Mouse (Mus musculus) brain, embryonic 14.5 days (tissue): Measurements from ENCODE around the gene Auts2. TPM values are rescaled to one million over a fixed set of nuclear protein-coding genes. Genes with fewer than 3 reads are reported as not detected.

Source experiments
- DNase-seq: peaks from one replicate; pipeline ENCODE4 v3.0.0-alpha.2; 2011; ENCODE audit warnings: low read depth
- CTCF ChIP-seq: fragments of 200-500 bp; IDR thresholded peaks from 2 replicates; pipeline ENCODE4 v1.5.1; 2012; ENCODE audit warnings: inconsistent platforms, mild to moderate bottlenecking, moderate library complexity, borderline replicate concordance; ENCODE audit not compliant: insufficient read depth, insufficient read length; ENCODE audit errors: extremely low read depth
- POLR2A ChIP-seq: fragments of 200-500 bp; IDR thresholded peaks from 2 replicates; pipeline ENCODE4 v1.6.1; 2012; ENCODE audit warnings: mild to moderate bottlenecking, inconsistent platforms, borderline replicate concordance; ENCODE audit not compliant: poor library complexity, insufficient read depth, insufficient read length, severe bottlenecking; ENCODE audit errors: extremely low read depth
- polyA plus RNA-seq: library from polyadenylated mRNA; depleted of rRNA; stranded (reverse); fragments of >200 nt; gene quantifications from 2 replicates; pipeline ENCODE4 v1.2.3, GENCODE M21; 2012

The Auts2 gene
- polyA plus RNA-seq, 1 experiment = 122 TPM

GRCm38 (mm10) chr5:132372605-132373004 is 170.5 kb downstream of the Auts2 start:
- no peak for DNase-seq
- TF ChIP-seq POLR2A = no peak
- TF ChIP-seq CTCF = no peak

- peak; percentile 88 for DNase-seq
- TF ChIP-seq CTCF (no peak), POLR2A (no peak)
Measured at GRCm38 (mm10) chr5:132368678-132369088, 174.5 kb downstream of the Auts2 start.

GRCm38 (mm10) chr5:132361276-132361675 is 181.9 kb downstream of the Auts2 start:
- TF ChIP-seq CTCF = no peak
- no peak for TF ChIP-seq POLR2A
- no peak for DNase-seq

- DNase-seq = no peak
- no peak for TF ChIP-seq CTCF
Measured at GRCm38 (mm10) chr5:132357726-132358125, 185.4 kb downstream of the Auts2 start.

- no peak for DNase-seq
- TF ChIP-seq CTCF (no peak), POLR2A (no peak)
Measured at GRCm38 (mm10) chr5:132355935-132356334, 187.2 kb downstream of the Auts2 start.

GRCm38 (mm10) chr5:132352437-132352836 is 190.7 kb downstream of the Auts2 start:
- TF ChIP-seq CTCF (no peak), POLR2A (no peak)
- DNase-seq = no peak

GRCm38 (mm10) chr5:132351139-132351538 is 192.0 kb downstream of the Auts2 start:
- DNase-seq = no peak
- no peak for TF ChIP-seq POLR2A
- TF ChIP-seq CTCF = no peak

- no peak for DNase-seq
- TF ChIP-seq POLR2A (no peak), CTCF (no peak)
Measured at GRCm38 (mm10) chr5:132341315-132341714, 201.8 kb downstream of the Auts2 start.

- no peak for TF ChIP-seq CTCF
- no peak for TF ChIP-seq POLR2A
Measured at GRCm38 (mm10) chr5:132337677-132338076, 205.5 kb downstream of the Auts2 start.

GRCm38 (mm10) chr5:132335719-132336118 is 207.4 kb downstream of the Auts2 start:
- TF ChIP-seq CTCF (no peak), POLR2A (no peak)

More at GRCm38 (mm10) chr5:132337677-132338076, 205.5 kb downstream of the Auts2 start:
- DNase-seq = no peak

GRCm38 (mm10) chr5:132334796-132335195 is 208.3 kb downstream of the Auts2 start:
- TF ChIP-seq CTCF (no peak), POLR2A (no peak)
- no peak for DNase-seq

More at GRCm38 (mm10) chr5:132335719-132336118, 207.4 kb downstream of the Auts2 start:
- DNase-seq = no peak

GRCm38 (mm10) chr5:132333744-132334143 is 209.4 kb downstream of the Auts2 start:
- DNase-seq = no peak
- TF ChIP-seq CTCF = no peak

- no peak for TF ChIP-seq CTCF
- no peak for TF ChIP-seq POLR2A
- peak; percentile 69 for DNase-seq
Measured at GRCm38 (mm10) chr5:132332521-132332920, 210.6 kb downstream of the Auts2 start.
